Comparison of ENCODE assay signal across 10 mouse cellular contexts in genomic region chr2:163597661-163598060, GRCm38 (mm10). TPM values are rescaled to one million over a fixed set of nuclear protein-coding genes. Genes with fewer than 3 reads are reported as not detected.
DNase-seq lines count a peak whose midpoint lies in the region; ATAC-seq and TF ChIP-seq lines count a peak whose summit lies in the region.
"Had no signal": no experiment of that assay in that cellular context is flagged by ENCODE, and none has a peak within 500 bp of the region (broad histone marks: within the 10 kb centered on the region; RNA-seq: fewer than 3 reads in every experiment).

No protein-coding gene starts in this region.

- no peak overlapping the region for H3K4me3 ChIP-seq in forebrain, embryonic 14.5 days (ENCODE audit: low read depth, low read length)
- no peak overlapping the region for H3K4me3 ChIP-seq in forebrain, embryonic 11.5 days (ENCODE audit: low read depth, low read length)
- H3K4me3 ChIP-seq in bone marrow, adult 2 months (replicated peaks; ENCODE audit: control insufficient read depth, low read depth, low read length), result no peak overlapping the region
- H3K4me3 ChIP-seq: heart, embryonic 13.5 days; megakaryocyte, embryonic 14.5 days had no signal

- no peak for TF ChIP-seq POLR2A in bone marrow, adult 2 months (IDR thresholded peaks at IDR 0.05; ENCODE audit: borderline replicate concordance, control insufficient read depth, low read depth, low read length)

- no peak for ATAC-seq in forebrain, embryonic 14.5 days
- no peak for ATAC-seq in forebrain, embryonic 11.5 days (replicated peaks; ENCODE audit: low FRiP score)
- no peak for ATAC-seq in monocyte, adult 5-6 weeks (replicated peaks; ENCODE audit: insufficient number of reproducible peaks, low FRiP score, low TSS enrichment, poor library complexity, severe bottlenecking)

- peak; percentile 58; the same call in 1 of the 2 replicates for TF ChIP-seq CTCF in bone marrow, adult 2 months (IDR thresholded peaks at IDR 0.05; ENCODE audit: control insufficient read depth, insufficient read depth, low read length)

- DNase-seq in forebrain, embryonic 14.5 days (ENCODE audit: low spot score), result peak; percentile 44
- DNase-seq in forebrain, embryonic 11.5 days (ENCODE audit: low spot score), result no peak
- DNase-seq in ovary, postnatal 14 days (ENCODE audit: low spot score), result peak; percentile 32
- DNase-seq in ovary, postnatal 10 days (ENCODE audit: low spot score), result no peak
- DNase-seq in left cerebral cortex, postnatal 4 days, result peak; percentile 46
- DNase-seq in right cerebral cortex, postnatal 4 days, result peak; percentile 49

- intact Hi-C loops in left cerebral cortex, postnatal 4 days (cut with DNase I), result loop anchor here (10.0 kb wide), 1 partner anchor 63 kb away; no protein-coding TSS in a partner anchor

- no peak overlapping the region for H3K9ac ChIP-seq in forebrain, embryonic 14.5 days (ENCODE audit: low read length)
- H3K9ac ChIP-seq in forebrain, embryonic 11.5 days (ENCODE audit: low read length), result no peak overlapping the region
- H3K9ac ChIP-seq: heart, embryonic 13.5 days had no signal

- H3K27me3 ChIP-seq in forebrain, embryonic 14.5 days (replicated peaks; ENCODE audit: control insufficient read depth, insufficient read depth, low read length), result no peaks in the 10 kb centered on the region
- no peaks in the 10 kb centered on the region for H3K27me3 ChIP-seq in forebrain, embryonic 11.5 days (ENCODE audit: control insufficient read depth, insufficient read depth, low read length)
- H3K27me3 ChIP-seq: heart, embryonic 13.5 days; megakaryocyte, embryonic 14.5 days had no signal

- WGBS in forebrain, embryonic 14.5 days, result 55% methylated on average over 4 of the region's 4 CpGs
- 59% methylated on average over 4 of the region's 4 CpGs for WGBS in forebrain, embryonic 11.5 days
- 41% methylated on average over 4 of the region's 4 CpGs for WGBS in bone marrow, adult 2 months

- H3K9me3 ChIP-seq in forebrain, embryonic 14.5 days (replicated peaks; ENCODE audit: control insufficient read depth, low read length), result no peaks in the 10 kb centered on the region
- H3K9me3 ChIP-seq in forebrain, embryonic 11.5 days (ENCODE audit: control insufficient read depth, low read length), result no peaks in the 10 kb centered on the region
- H3K9me3 ChIP-seq: heart, embryonic 13.5 days; megakaryocyte, embryonic 14.5 days had no signal

- no peak overlapping the region for H3K4me2 ChIP-seq in forebrain, embryonic 14.5 days (ENCODE audit: low read length)
- H3K4me2 ChIP-seq in forebrain, embryonic 11.5 days (ENCODE audit: low read depth, low read length, severe bottlenecking), result no peak overlapping the region
- H3K4me2 ChIP-seq: heart, embryonic 13.5 days had no signal

- H3K36me3 ChIP-seq in forebrain, embryonic 14.5 days (ENCODE audit: control insufficient read depth, insufficient read depth, low read length), result no peaks in the 10 kb centered on the region
- H3K36me3 ChIP-seq in forebrain, embryonic 11.5 days (ENCODE audit: control insufficient read depth, insufficient read depth, low read length), result no peaks in the 10 kb centered on the region
- H3K36me3 ChIP-seq: heart, embryonic 13.5 days had no signal

- peaks cover 4% of the 10 kb centered on the region; the same call in 1 of the 2 replicates for H3K4me1 ChIP-seq in forebrain, embryonic 14.5 days (ENCODE audit: control insufficient read depth, insufficient read depth, low read length)
- H3K4me1 ChIP-seq in forebrain, embryonic 11.5 days (replicated peaks; ENCODE audit: control insufficient read depth, insufficient read depth, low read length), result peaks cover 2% of the 10 kb centered on the region; the same call in 1 of the 2 replicates
- H3K4me1 ChIP-seq in bone marrow, adult 2 months (ENCODE audit: control insufficient read depth, insufficient read depth, low read length), result peaks cover 3% of the 10 kb centered on the region

- H3K27ac ChIP-seq in forebrain, embryonic 14.5 days (ENCODE audit: low read depth, low read length), result no peak overlapping the region
- no peak overlapping the region for H3K27ac ChIP-seq in forebrain, embryonic 11.5 days (ENCODE audit: low read depth, low read length)
- H3K27ac ChIP-seq in bone marrow, adult 2 months (ENCODE audit: control insufficient read depth, insufficient read depth, low read depth, low read length, poor library complexity), result no peak overlapping the region
- H3K27ac ChIP-seq: heart, embryonic 13.5 days had no signal

RNA-seq across cellular contexts. Expression of gene Ttpal, which starts 4.5 kb away (rescaled TPM):
- polyA plus RNA-seq in forebrain, embryonic 14.5 days (2014; fragmentation: Nextera tagmentation; extraction: Ambion mirVana), result 44.8 and 46.7 TPM in 2 replicates
- 43.5 and 45.4 TPM in 2 replicates for polyA plus RNA-seq in forebrain, embryonic 11.5 days (2014; fragmentation: Nextera tagmentation; extraction: Ambion mirVana)
- 11.5 and 19.8 TPM in 2 replicates for polyA plus RNA-seq in bone marrow, adult 2 months (2011; ENCODE audit: insufficient read depth, insufficient read length, low replicate concordance, missing spikeins)
- total RNA-seq in left cerebral cortex, postnatal 4 days (2021), result 10 to 100 TPM; 40.1 to 46.8 TPM
- total RNA-seq in monocyte, adult 5-6 weeks (2017), result 23.3 to 53.6 TPM (median 28.7 TPM) in 3 replicates

RNA-seq across cellular contexts. Expression of gene Serinc3, which starts 47.3 kb away (rescaled TPM):
- polyA plus RNA-seq in forebrain, embryonic 14.5 days (2014; fragmentation: Nextera tagmentation; extraction: Ambion mirVana), result 37.3 and 37.9 TPM in 2 replicates
- 28.9 and 30.7 TPM in 2 replicates for polyA plus RNA-seq in forebrain, embryonic 11.5 days (2014; fragmentation: Nextera tagmentation; extraction: Ambion mirVana)
- 328 and 366 TPM in 2 replicates for polyA plus RNA-seq in bone marrow, adult 2 months (2011; ENCODE audit: insufficient read depth, insufficient read length, low replicate concordance, missing spikeins)
- total RNA-seq in left cerebral cortex, postnatal 4 days (2021), result 100 to 1,000 TPM; 138 to 139 TPM
- 811 to 879 TPM (median 868 TPM) in 3 replicates for total RNA-seq in monocyte, adult 5-6 weeks (2017)

Comparison
In these comparisons a context has a peak if more than half of its experiments do, and no peak if none do; other contexts are left out.
1. DNase-seq: peak in forebrain, embryonic 14.5 days (single experiment), ovary, postnatal 14 days (single experiment), left cerebral cortex, postnatal 4 days (single experiment) and right cerebral cortex, postnatal 4 days (single experiment); none in forebrain, embryonic 11.5 days (single experiment) and ovary, postnatal 10 days (single experiment).